Mouse (Mus musculus) cerebellum, adult 18-20 months (tissue): ENCODE results near the gene Plcxd1.
"Not testable (repeated sequence)": the region's sequence is repeated elsewhere in the genome, so short reads cannot be mapped to it uniquely, and the experiment has no call there.

Experiments
- DNase-seq, 2 experiments: peaks; one replicate each; pipeline ENCODE4 v3.0.0; 2021

Gene Plcxd1

DNA sequence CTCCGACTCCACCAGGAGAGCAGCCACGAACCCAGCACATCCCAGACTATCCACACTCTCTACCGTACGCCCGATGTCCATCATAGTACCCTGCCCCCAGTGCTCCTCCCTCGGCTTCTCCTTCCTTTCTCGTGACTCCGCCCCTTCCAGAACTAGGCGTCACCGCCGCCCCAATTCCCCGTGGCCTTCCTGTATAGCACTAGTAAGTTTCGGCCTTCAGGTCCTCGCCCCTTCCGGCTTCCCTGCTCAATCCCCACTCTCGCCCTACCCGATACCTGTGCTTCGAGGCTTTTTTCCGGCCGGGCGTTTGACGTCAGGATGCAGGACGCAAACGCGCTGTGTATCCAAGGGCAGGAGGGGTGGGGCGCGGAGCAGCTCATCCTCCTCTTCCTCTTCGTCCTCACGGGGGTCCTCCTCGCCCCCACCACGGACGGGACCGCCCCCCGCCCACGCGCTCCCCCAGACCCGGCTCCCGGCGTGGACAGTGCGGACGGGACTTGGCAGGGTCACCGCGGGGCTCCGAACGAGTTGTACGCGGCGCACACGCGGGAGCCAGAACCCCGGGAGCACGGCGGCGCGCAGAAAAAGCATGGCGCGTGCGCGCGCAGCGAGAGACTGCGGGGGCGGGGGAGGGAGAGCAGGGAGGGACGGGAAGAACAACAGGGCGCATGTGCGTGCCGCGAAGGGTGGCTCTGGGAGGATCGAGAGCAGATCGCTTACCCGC, 8.0 kb downstream of the Plcxd1 start, which contains the start of gene Gtpbp6:
Gtpbp6 (minus strand) TSS at position 617 of the 724 bp plus-strand sequence.
- DNase-seq = peak; percentile 92 to 97

- DNase-seq = no peak
Observed at GRCm38 (mm10) chr5:110108305-110108628, 8.5 kb downstream of the Plcxd1 start.

DNA sequence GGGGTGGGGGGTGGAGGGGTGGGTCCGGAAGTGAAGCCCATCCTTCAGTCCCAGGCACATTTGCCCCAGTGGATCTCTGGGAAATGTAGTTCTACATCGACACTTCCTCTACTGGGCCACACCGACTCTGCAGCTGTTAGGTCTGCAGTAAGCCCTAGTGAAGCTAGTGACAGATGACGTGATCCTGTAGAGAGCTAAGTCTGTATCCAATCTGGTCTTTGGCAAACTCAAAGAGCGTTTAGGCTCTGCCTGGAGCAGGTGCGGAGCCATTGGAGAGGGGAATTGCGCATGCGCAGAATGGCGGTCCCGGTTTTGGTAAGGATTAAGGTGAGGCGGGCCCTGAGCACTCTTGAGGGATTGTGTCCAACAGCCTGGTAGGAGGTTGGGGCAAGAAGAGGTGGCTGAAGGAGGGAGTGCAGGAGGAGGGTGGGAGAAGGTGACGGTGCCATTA, 10.2 kb downstream of the Plcxd1 start, which contains the start of gene Zfp605:
Zfp605 (plus strand) TSS at position 102 of the 451 bp plus-strand sequence.
- peak; percentile 92 to 94 for DNase-seq

DNA sequence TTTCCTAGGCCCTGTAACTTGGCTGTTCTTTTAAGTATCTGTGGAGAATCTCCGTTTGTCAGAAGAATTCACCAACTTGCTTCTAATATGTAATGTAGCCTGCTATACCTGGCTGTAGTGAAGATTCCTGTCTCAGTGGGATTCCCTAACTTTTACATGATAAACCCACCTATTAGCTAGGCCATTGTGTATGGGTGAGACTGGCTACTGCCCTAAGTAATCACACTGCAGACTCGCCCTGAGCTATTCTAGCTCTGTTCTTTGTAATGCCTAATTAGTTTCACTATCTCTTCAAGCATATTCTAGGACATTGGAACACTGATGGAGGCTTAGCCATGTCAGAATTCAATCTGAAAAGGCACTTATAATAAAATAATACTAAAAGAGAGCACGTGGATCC, 22.6 kb downstream of the Plcxd1 start:
- DNase-seq = not testable (repeated sequence)

GRCm38 (mm10) chr5:110135293-110136086, 35.7 kb downstream of the Plcxd1 start, which contains the start of gene Chfr:
Gene Chfr, plus strand, starts transcription at chr5:110135842.
- peak; percentile 98 to 100 for DNase-seq

DNA sequence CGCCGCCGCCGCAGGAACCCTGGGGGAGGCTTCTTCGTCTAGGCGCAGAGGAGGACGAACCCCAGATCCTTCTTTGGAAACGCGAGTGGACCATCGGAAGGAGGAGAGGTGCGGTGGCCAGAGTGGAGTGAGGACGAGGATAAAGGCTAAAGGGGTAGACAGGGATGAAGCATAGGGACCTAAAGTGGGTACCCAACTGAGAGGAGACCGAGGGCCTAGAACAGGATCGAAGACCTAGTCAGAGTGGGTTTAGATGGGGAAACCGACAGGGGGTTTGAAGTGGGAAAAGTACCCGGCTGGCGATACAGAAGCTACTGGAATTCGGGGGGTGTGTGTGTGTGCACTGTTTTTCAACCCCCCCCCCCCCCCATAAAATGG, 36.3 kb downstream of the Plcxd1 start:
- DNase-seq = no peak

GRCm38 (mm10) chr5:110137816-110138215, 38.0 kb downstream of the Plcxd1 start:
- DNase-seq = no peak

DNA sequence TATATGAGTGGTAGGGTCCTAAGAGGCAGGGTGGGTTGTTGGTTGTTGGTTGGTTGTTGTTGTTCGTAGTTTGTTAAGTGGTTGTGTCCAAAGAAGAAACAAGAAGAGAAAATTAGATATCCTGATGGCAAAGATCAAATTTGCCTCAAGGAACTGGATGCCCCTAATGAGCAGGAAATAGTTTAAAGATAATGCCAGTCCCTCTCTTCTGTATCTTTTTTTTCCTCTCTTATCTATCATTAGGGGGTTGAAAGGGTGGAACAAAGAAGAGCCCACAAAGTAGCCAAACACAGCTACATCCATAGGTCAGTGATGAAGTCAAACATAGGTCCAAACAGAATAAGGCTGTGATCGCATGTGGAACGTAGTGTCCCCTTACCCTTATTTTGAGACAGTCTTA, 39.6 kb downstream of the Plcxd1 start:
- no peak for DNase-seq

DNA sequence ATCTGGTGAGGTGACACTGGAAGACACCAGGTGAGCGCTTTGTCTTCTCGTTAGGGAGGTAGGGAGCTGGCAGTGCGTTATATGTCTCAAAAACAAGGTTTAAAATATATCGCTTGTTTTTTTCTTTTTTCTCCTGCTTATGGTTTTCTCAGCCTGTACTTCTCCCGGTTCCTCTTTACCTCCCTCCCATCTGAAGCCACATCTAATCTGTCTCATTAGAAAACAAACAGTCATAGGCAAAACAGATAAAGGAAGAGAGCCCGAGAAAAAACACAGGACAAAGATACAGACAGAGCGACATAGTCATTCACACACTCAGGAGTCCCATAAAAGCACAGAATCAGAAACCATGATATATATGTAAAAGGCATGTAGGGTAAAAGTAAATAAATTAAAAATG, 40.7 kb downstream of the Plcxd1 start:
- no peak for DNase-seq

- no peak for DNase-seq
Observed at GRCm38 (mm10) chr5:110142309-110142708, 42.5 kb downstream of the Plcxd1 start.

DNA sequence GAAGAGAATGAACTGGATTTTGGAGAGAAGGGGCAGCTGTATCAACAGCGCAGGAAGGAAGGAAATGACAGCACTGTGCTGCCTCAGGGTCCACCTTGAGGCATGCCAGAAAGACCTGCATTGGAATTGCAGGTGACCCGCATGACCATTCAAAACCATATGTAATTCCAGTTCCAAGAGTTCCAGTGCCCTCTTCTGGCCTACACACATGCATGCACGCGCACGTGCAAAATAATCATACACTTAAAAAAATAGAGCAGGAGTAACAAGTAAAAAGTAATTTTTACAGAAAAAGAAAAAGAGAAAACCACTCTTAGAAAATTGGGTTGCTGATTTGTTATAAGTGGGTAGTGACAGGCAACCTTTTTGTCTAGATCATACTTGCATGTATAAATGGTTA, 43.2 kb downstream of the Plcxd1 start:
- no peak for DNase-seq
